Mouse (Mus musculus): ENCODE measurements around the gene Crybb2. TPM values are rescaled to one million over a fixed set of nuclear protein-coding genes. Genes with fewer than 3 reads are reported as not detected.
A peak's percentile ranks its signal among the peaks of the same experiment; 100 is the strongest.

The Crybb2 gene
- polyA plus RNA-seq, 1 experiment from 2014 or later, result not detected

DNA sequence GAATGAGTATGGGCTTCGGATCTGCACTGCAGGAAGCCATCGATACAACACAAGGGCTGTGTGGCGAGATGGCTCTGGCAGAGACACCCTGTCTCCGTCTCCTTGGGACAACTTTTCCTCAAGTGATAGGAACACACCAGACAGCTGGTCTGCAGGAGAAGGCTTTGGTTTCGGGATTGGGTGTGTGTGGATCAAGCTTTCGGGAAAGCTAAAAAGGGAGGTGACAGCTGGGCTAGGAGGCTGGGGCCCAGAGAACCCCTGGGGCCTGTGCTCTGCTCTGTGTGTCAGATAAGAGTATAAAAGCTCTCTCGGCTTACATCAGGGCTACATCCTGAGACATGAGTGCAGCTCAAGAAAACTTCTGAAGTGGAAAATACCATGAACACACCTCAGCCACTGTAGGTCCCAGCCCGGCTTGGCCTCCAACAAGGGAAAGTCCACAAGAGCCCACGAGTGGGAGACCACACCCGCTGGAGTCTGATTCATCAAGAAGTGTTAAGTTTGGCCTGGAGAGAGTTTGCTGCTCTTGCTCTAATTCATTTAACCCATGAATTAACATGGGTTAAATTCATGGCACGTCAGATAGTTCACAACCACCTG, 38.3 kb upstream of the Crybb2 start:
- Histone ChIP-seq H3K27ac (ENCODE audit: low read length) (no peak overlapping the region), H3K4me3 (ENCODE audit: low read length) (no peak overlapping the region), H3K4me2 (replicated peaks; ENCODE audit: low read depth, low read length) (no peak overlapping the region), H3K36me3 (ENCODE audit: insufficient read depth, low read length) (no peaks in the 10 kb centered on the region), H3K4me1 (ENCODE audit: insufficient read depth, low read length) (peaks cover 31% of the 10 kb centered on the region), H3K27me3 (ENCODE audit: insufficient read depth, low read length) (no peaks in the 10 kb centered on the region), H3K9ac (replicated peaks; ENCODE audit: low read length) (no peak overlapping the region), H3K9me3 (ENCODE audit: low read length) (no peaks in the 10 kb centered on the region)
- no peak for ATAC-seq (ENCODE audit: low FRiP score, low TSS enrichment)
- WGBS, result 72% methylated on average over 11 of the region's 11 CpGs

DNA sequence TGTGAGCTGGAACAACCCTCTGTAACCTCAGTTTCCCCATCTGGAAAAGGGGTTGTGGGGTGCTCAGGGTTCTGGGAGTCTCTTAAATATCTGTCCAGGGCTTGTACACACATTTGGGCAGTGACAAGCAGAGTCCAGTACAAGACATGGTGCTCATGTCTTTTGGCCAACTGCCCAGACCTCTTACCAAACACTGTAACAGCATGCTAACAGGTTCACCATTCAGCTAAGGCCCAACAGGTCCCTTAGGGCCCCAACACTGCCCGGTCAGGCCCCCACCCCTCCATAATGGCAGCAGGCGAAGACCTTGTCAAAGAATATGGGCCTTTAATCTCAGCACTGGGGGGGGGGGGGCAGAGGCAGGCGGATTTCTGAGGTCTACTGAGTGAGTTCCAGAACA, 37.8 kb upstream of the Crybb2 start:
- peaks cover 26% of the 10 kb centered on the region for H3K4me1 ChIP-seq (ENCODE audit: insufficient read depth, low read length)
- H3K9ac ChIP-seq (replicated peaks; ENCODE audit: low read length), result no peak overlapping the region
- H3K4me2 ChIP-seq (replicated peaks; ENCODE audit: low read depth, low read length), result no peak overlapping the region
- ATAC-seq (ENCODE audit: low FRiP score, low TSS enrichment), result no peak
- no peak overlapping the region for H3K4me3 ChIP-seq (ENCODE audit: low read length)
- H3K27me3 ChIP-seq (ENCODE audit: insufficient read depth, low read length), result no peaks in the 10 kb centered on the region
- no peaks in the 10 kb centered on the region for H3K9me3 ChIP-seq (ENCODE audit: low read length)
- H3K27ac ChIP-seq (ENCODE audit: low read length), result no peak overlapping the region
- WGBS, result 73% methylated on average over 3 of the region's 3 CpGs
- H3K36me3 ChIP-seq (ENCODE audit: insufficient read depth, low read length), result no peaks in the 10 kb centered on the region

DNA sequence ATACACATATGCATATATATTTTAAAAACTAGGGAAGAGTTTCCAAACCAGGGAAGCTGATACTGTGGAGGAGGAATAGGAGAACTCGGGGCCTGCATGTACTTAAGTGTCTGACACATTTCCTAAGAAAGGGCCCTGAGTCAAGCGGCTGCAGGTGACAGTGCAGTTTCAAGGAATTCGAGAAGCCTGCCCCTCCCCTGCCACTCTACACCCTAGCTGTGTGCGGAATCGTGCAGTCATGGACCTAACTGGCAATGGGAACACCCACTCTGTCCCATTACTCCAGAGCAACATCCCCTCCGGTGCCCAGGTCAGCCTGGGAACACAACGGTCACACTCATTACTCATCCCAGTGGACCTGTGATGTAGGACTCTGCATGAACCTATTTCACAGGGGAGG, 36.7 kb upstream of the Crybb2 start:
- no peak overlapping the region for H3K9ac ChIP-seq (replicated peaks; ENCODE audit: low read length)
- no peak overlapping the region for H3K4me2 ChIP-seq (replicated peaks; ENCODE audit: low read depth, low read length)
- 43% methylated on average over 7 of the region's 7 CpGs for WGBS
- no peaks in the 10 kb centered on the region for H3K9me3 ChIP-seq (ENCODE audit: low read length)
- ATAC-seq (ENCODE audit: low FRiP score, low TSS enrichment), result no peak
- H3K36me3 ChIP-seq (ENCODE audit: insufficient read depth, low read length), result no peaks in the 10 kb centered on the region
- H3K27ac ChIP-seq (ENCODE audit: low read length), result no peak overlapping the region
- no peaks in the 10 kb centered on the region for H3K27me3 ChIP-seq (ENCODE audit: insufficient read depth, low read length)
- peaks cover 16% of the 10 kb centered on the region for H3K4me1 ChIP-seq (ENCODE audit: insufficient read depth, low read length)
- H3K4me3 ChIP-seq (ENCODE audit: low read length), result no peak overlapping the region

DNA sequence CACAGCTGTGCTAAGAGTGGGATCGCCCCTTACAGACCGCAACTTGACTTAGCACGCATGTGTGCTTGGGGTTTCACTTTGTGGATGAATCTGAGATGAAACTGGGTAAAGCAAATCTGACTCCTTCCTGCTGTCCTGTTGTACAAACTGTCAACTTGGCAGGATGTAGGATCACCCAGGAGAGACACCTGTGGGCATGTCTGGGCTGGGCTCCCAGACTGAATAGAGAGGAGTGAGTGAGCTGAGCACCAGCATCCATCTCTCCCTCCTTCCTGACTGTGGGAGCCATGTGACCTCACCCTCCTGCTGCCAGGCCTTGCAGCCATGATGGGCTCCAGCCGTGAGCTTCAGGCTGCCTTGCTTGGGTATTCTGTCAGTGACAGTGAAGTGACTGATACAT, 35.6 kb upstream of the Crybb2 start:
- 88% methylated on average over 4 of the region's 4 CpGs for WGBS
- H3K4me3 ChIP-seq (ENCODE audit: low read length), result no peak overlapping the region
- peaks cover 5% of the 10 kb centered on the region for H3K4me1 ChIP-seq (ENCODE audit: insufficient read depth, low read length)
- ATAC-seq (ENCODE audit: low FRiP score, low TSS enrichment), result no peak
- no peak overlapping the region for H3K27ac ChIP-seq (ENCODE audit: low read length)
- H3K27me3 ChIP-seq (ENCODE audit: insufficient read depth, low read length), result no peaks in the 10 kb centered on the region
- no peaks in the 10 kb centered on the region for H3K9me3 ChIP-seq (ENCODE audit: low read length)
- no peaks in the 10 kb centered on the region for H3K36me3 ChIP-seq (ENCODE audit: insufficient read depth, low read length)
- no peak overlapping the region for H3K4me2 ChIP-seq (replicated peaks; ENCODE audit: low read depth, low read length)
- H3K9ac ChIP-seq (replicated peaks; ENCODE audit: low read length), result 0 out of 2 replicates have a peak overlapping the region, but pooled peaks have one; percentile 16

DNA sequence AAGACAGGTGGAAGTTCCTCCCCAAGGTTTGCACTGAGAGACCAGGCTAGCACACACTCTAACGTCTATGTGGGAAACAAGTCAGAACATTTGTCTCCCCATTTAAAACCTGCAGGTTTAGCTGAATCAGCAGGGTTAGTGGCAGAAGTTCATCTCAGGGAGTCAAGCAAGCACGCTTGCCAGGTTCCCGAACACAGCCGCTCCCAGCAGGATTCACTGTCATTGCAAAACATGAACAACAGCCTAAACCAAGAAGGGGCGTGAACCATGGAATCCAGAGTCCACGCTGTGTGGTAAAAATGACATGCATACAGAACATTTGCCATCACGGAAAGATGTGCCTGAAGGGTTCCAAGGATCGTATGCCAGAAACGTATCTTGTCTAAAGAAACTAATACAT, 35.1 kb upstream of the Crybb2 start:
- Histone ChIP-seq H3K4me2 (replicated peaks; ENCODE audit: low read depth, low read length) (no peak overlapping the region), H3K9me3 (ENCODE audit: low read length) (no peaks in the 10 kb centered on the region), H3K9ac (replicated peaks; ENCODE audit: low read length) (no peak overlapping the region), H3K27me3 (ENCODE audit: insufficient read depth, low read length) (no peaks in the 10 kb centered on the region), H3K4me1 (ENCODE audit: insufficient read depth, low read length) (0 out of 2 replicates have a peak, but pooled peaks cover 2% of the 10 kb centered on the region), H3K36me3 (ENCODE audit: insufficient read depth, low read length) (no peaks in the 10 kb centered on the region), H3K4me3 (ENCODE audit: low read length) (no peak overlapping the region), H3K27ac (ENCODE audit: low read length) (no peak overlapping the region)
- ATAC-seq (ENCODE audit: low FRiP score, low TSS enrichment), result no peak
- WGBS, result 71% methylated on average over 9 of the region's 9 CpGs

DNA sequence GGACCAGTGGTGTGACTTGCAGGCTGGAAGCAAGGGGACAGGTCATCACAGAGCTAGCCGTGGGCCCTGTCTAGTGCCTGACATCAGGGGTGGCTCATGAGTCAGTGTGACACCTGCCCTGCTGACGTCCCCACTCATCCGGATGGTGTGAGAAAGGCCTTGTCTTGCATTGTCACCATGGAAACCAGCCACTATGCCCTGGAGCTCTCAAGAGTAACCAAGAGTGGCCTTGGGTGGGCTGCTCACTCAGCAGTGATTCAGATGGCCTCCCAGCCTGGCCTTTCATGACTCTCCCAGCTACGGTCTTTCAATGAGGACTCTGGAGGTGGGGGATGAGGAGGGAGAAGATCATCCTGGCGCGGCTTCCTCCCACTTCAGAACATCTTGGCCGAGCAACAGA, 32.5 kb upstream of the Crybb2 start:
- 48% methylated on average over 7 of the region's 7 CpGs for WGBS
- no peak overlapping the region for H3K4me2 ChIP-seq (replicated peaks; ENCODE audit: low read depth, low read length)
- no peak overlapping the region for H3K9ac ChIP-seq (replicated peaks; ENCODE audit: low read length)
- H3K4me3 ChIP-seq (ENCODE audit: low read length), result no peak overlapping the region
- 0 out of 2 replicates have a peak, but pooled peaks cover 2% of the 10 kb centered on the region for H3K4me1 ChIP-seq (ENCODE audit: insufficient read depth, low read length)
- H3K36me3 ChIP-seq (ENCODE audit: insufficient read depth, low read length), result peaks cover 1% of the 10 kb centered on the region; the same call in 1 of the 2 replicates
- H3K9me3 ChIP-seq (ENCODE audit: low read length), result no peaks in the 10 kb centered on the region
- no peak for ATAC-seq (ENCODE audit: low FRiP score, low TSS enrichment)
- no peaks in the 10 kb centered on the region for H3K27me3 ChIP-seq (ENCODE audit: insufficient read depth, low read length)
- no peak overlapping the region for H3K27ac ChIP-seq (ENCODE audit: low read length)

DNA sequence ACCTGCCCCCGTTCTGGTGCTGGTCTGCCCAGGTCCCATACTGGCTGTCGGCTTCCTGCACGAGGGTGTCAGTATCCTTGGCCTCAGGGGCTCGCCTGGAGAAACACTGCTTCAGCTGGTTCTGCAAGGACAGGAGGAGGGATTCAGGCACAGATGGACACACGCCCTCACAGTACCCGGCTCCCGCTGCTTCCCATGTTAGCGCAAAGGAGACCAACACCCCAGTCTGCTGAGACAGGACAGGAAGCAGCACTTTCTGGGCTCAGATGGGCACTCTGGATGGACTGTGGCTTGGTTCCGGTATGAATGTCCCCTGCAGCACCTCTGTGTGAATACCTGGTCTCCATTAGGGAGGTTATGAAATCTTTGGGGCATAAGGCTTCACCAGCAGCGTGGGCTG, 31.5 kb upstream of the Crybb2 start:
- H3K27me3 ChIP-seq (ENCODE audit: insufficient read depth, low read length), result no peaks in the 10 kb centered on the region

DNA sequence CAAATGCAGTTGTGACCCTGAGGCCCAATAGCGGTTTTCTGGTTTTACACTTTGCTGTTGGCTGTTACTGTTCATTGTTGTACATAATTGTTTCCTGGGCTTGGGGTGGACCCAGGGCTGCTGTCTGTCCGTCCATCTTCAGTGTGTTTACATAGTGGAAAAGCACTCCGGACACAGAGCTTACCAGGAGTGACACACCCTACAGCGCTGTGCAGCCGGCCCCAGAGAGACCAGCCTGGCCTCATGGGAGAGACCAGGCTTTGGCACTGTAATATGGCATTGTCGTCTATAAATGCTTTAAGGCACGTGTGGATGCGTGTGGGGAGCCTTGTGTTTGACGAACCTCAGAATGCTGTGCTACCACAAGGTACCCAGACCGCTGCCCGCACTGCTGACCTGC, 30.5 kb upstream of the Crybb2 start:
- WGBS, result 78% methylated on average over 11 of the region's 11 CpGs

More for the DNA sequence above, 31.5 kb upstream of the Crybb2 start:
- H3K27ac ChIP-seq (ENCODE audit: low read length), result no peak overlapping the region
- H3K36me3 ChIP-seq (ENCODE audit: insufficient read depth, low read length), result peaks cover 6% of the 10 kb centered on the region; the same call in 1 of the 2 replicates
- H3K4me1 ChIP-seq (ENCODE audit: insufficient read depth, low read length), result 0 out of 2 replicates have a peak, but pooled peaks cover 2% of the 10 kb centered on the region
- no peak overlapping the region for H3K4me2 ChIP-seq (replicated peaks; ENCODE audit: low read depth, low read length)
- no peaks in the 10 kb centered on the region for H3K9me3 ChIP-seq (ENCODE audit: low read length)
- no peak overlapping the region for H3K4me3 ChIP-seq (ENCODE audit: low read length)
- ATAC-seq (ENCODE audit: low FRiP score, low TSS enrichment), result no peak
- no peak overlapping the region for H3K9ac ChIP-seq (replicated peaks; ENCODE audit: low read length)
- WGBS, result 78% methylated on average over 10 of the region's 10 CpGs

DNA sequence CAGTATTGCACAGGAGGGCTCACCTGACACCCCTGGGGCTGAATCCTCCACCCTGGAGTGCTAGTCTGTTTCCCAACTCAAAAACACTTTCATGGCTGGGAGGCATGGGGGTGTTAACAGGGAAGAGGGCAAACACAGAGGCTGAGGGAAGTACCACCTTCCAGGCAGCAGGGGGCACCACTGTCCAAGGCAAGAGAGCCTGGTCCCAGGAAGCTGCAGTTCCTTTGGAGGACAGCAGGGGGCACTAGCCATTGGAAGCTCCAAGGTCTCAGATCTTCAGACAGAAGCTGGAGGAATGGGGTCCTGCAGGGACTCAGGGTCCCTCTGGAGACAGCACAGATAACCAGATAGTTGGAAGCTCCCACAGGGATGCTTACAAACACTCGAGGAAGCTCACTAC, 29.6 kb upstream of the Crybb2 start:
- no peak overlapping the region for H3K9ac ChIP-seq (replicated peaks; ENCODE audit: low read length)
- 6% methylated on average over 1 of the region's 1 CpGs for WGBS
- no peaks in the 10 kb centered on the region for H3K9me3 ChIP-seq (ENCODE audit: low read length)
- no peaks in the 10 kb centered on the region for H3K27me3 ChIP-seq (ENCODE audit: insufficient read depth, low read length)
- ATAC-seq (ENCODE audit: low FRiP score, low TSS enrichment), result peak; percentile 16; the same call in 1 of the 2 replicates
- H3K4me2 ChIP-seq (replicated peaks; ENCODE audit: low read depth, low read length), result no peak overlapping the region
- no peak overlapping the region for H3K4me3 ChIP-seq (ENCODE audit: low read length)
- no peak overlapping the region for H3K27ac ChIP-seq (ENCODE audit: low read length)
- H3K36me3 ChIP-seq (ENCODE audit: insufficient read depth, low read length), result peaks cover 19% of the 10 kb centered on the region; the same call in 1 of the 2 replicates
- H3K4me1 ChIP-seq (ENCODE audit: insufficient read depth, low read length), result 0 out of 2 replicates have a peak, but pooled peaks cover 2% of the 10 kb centered on the region

More for the DNA sequence above, 30.5 kb upstream of the Crybb2 start:
- Histone ChIP-seq H3K36me3 (ENCODE audit: insufficient read depth, low read length) (peaks cover 14% of the 10 kb centered on the region; the same call in 1 of the 2 replicates), H3K4me3 (ENCODE audit: low read length) (no peak overlapping the region), H3K4me1 (ENCODE audit: insufficient read depth, low read length) (0 out of 2 replicates have a peak, but pooled peaks cover 2% of the 10 kb centered on the region), H3K9ac (replicated peaks; ENCODE audit: low read length) (no peak overlapping the region), H3K4me2 (replicated peaks; ENCODE audit: low read depth, low read length) (no peak overlapping the region), H3K27me3 (ENCODE audit: insufficient read depth, low read length) (no peaks in the 10 kb centered on the region), H3K9me3 (ENCODE audit: low read length) (no peaks in the 10 kb centered on the region), H3K27ac (ENCODE audit: low read length) (no peak overlapping the region)
- no peak for ATAC-seq (ENCODE audit: low FRiP score, low TSS enrichment)

DNA sequence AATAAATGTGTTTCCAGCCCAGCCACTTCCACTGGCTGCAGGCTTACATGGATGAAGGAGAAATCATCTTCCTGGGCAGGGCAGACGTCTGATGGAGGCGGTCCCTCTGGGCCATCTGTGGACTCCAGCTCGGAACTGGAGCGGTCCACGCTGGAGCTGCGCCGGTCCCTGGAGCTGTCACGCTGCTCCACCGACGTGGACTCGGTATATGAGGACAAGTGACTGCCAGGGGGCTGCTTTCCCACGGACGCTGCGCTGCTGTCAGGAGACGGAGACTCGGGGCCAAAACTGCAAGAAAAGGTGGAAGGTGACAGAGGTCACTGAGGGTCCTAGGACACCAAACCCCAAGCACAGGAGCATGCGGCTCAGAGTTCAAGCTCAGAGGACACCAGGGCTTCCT, 27.6 kb upstream of the Crybb2 start:
- Histone ChIP-seq H3K27ac (ENCODE audit: low read length) (no peak overlapping the region), H3K9ac (replicated peaks; ENCODE audit: low read length) (no peak overlapping the region), H3K4me2 (replicated peaks; ENCODE audit: low read depth, low read length) (no peak overlapping the region), H3K36me3 (ENCODE audit: insufficient read depth, low read length) (peaks cover 19% of the 10 kb centered on the region; the same call in 1 of the 2 replicates), H3K4me3 (ENCODE audit: low read length) (no peak overlapping the region), H3K9me3 (ENCODE audit: low read length) (no peaks in the 10 kb centered on the region), H3K27me3 (ENCODE audit: insufficient read depth, low read length) (no peaks in the 10 kb centered on the region), H3K4me1 (ENCODE audit: insufficient read depth, low read length) (peaks cover 2% of the 10 kb centered on the region; the same call in 1 of the 2 replicates)
- WGBS, result 91% methylated on average over 17 of the region's 17 CpGs
- ATAC-seq (ENCODE audit: low FRiP score, low TSS enrichment), result no peak
